Mouse (Mus musculus) mouse trophoblast stem cell (cell line): ENCODE results near the gene Cideb.
"Not testable (repeated sequence)": the region's sequence is repeated elsewhere in the genome, so short reads cannot be mapped to it uniquely, and the experiment has no call there.

Source experiments
- in situ Hi-C, 2 experiments: fragments of 300-500 bp; cut with MseI, MboI; formaldehyde crosslinking; loops; 2 replicates in 1 of 2; 3 replicates in 1 of 2; pipeline ENCODE4 v1.15.1; 2025

Gene Cideb

GRCm38 (mm10) chr14:55765696-55766095 is 7.4 kb upstream of the Cideb start, which contains the start of gene Ltb4r1:
TSS of gene Ltb4r1 (plus strand) at chr14:55765962.
- in situ Hi-C loops: no loop called here

- in situ Hi-C loops: no loop called here
These were observed 4.9 kb upstream of the Cideb start for GRCm38 (mm10) chr14:55763166-55763565.

DNA sequence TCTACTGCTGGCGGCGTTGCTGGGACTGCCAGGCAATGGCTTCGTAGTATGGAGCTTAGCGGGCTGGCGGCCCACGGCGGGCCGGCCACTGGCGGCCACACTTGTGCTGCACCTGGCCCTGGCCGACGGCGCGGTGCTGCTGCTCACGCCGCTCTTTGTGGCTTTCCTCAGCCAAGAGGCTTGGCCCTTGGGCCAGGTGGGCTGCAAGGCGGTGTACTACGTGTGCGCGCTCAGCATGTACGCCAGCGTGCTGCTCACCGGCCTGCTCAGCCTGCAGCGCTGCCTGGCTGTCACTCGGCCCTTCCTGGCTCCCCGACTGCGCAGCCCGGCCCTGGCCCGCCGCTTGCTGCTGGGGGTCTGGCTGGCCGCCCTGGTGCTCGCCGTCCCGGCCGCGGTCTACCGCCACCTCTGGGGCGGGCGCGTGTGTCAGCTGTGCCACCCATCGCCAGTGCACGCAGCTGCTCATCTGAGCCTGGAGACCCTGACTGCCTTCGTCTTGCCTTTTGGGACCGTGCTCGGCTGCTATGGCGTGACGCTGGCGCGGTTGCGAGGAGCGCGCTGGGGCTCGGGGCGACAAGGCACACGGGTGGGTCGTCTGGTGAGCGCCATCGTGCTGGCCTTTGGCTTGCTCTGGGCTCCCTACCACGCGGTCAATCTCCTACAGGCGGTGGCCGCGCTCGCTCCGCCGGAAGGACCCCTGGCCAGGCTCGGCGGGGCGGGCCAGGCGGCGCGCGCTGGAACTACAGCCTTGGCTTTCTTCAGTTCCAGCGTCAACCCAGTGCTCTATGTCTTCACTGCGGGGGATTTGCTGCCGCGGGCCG is 4.0 kb upstream of the Cideb start:
- in situ Hi-C loops: no loop called here

DNA sequence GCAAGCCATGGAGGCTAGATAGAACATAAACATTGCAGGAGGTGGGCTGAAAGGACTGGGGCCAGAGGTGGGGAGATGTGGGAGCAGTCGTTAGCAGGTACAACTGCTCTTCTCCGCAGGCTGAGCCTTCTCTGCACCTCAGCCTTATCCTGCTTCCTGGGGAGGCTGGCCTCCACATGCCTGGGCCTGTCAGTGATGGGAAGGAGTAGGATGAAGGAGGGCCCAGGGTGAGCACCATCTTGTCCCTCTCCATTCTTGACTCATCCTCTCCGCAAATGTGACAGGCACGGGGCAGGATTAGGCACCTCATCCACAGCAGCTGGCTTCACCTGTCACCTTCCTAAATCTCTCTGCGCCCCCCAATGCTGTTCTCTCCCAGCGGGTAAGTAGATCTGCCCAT is 2.9 kb upstream of the Cideb start, which contains the start of gene Ltb4r2:
Gene Ltb4r2 (plus strand): TSS at position 266 of the 400 bp plus-strand sequence.
- in situ Hi-C loops: no loop called here

GRCm38 (mm10) chr14:55760156-55760555 is 1.9 kb upstream of the Cideb start:
- in situ Hi-C loops: not testable (repeated sequence)

DNA sequence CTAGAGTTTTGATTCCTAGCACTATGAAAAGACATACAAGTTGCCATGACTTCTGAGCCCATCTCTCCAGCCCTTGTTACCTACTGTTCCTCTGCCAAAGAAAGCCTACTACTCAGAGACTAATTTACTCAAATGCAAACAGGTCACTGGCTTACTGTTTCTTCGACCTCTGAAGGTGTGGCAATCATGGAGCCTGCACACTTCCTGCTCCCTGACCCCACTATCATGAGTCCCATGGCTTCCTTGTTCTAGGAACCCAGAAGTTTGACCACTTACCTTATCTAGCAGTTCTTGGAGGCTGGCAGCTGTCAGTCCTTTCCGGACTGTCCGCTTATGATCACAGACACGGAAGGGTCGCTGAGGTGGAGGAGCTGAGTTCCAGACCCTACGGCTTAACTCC is 692 bp downstream of the Cideb start:
- in situ Hi-C loops: no loop called here

GRCm38 (mm10) chr14:55747051-55747847 is 11.0 kb downstream of the Cideb start:
- in situ Hi-C loops: no loop called here

GRCm38 (mm10) chr14:55745861-55746237 is 12.4 kb downstream of the Cideb start:
- in situ Hi-C loops: no loop called here

DNA sequence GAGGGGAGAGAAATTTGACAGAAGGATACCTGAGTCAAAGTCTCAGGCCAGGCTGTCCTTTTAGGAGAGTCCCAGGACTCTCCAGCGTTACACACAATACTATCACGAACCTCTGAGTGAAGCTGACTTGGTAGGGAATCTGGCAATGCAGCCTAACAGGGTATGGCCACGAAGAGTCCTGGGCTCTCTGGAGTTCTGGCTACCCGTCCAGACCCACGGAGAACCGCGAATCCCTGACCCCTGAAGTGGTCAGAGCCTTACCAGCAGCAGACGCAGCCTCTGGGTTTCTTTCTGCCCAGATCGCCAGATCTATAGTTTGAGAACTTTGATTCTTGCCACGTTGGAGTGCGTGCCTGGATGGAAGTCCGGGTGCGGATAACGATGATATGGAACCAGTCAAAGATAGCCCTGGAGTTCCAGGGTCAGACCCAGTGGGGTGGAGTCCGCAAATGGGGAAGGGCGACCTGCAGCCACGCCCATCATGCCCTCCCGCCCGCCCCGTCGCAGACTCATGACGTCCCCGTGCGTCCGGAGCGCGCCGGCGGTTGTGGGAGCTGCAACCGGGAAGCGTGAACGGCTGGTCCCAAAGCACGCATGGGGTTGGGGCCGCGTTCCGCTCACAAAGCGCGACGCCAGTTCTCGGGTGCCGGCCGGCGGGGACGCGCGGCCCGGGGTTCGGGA is 12.9 kb downstream of the Cideb start, which contains the start of the genes Dhrs1 and Nop9:
Gene Dhrs1 (minus strand): TSS at position 511 of the 681 bp plus-strand sequence.
Gene Nop9 (plus strand): TSS at position 514 of the 681 bp plus-strand sequence.
- in situ Hi-C loops: no loop called here

DNA sequence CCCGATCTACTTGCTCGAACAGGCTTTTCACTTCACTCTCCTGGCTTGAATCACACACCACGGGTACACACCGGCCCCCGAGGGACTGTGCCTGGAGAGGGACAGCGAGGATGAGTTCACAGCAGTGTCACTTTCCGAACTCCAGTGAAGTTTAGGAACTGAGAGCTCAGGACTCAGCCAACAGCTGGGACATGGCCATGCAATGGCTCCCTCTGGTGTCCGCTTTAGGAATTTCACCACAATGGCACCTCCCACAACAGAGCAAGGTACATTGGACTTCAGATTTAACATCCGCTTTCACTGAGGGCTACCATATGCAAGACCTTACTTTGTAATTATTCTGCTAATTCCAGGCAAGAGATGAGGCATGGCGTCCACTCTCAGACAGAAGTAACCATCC is 14.5 kb downstream of the Cideb start:
- in situ Hi-C loops: loop anchor here (5.0 kb wide), 1 partner anchor 61 kb away; the partner anchor contains the start of gene Tinf2 (in 2 of the 2)

- in situ Hi-C loops: no loop called here
These were observed 21.1 kb downstream of the Cideb start for GRCm38 (mm10) chr14:55737086-55737687.

GRCm38 (mm10) chr14:55735758-55736157 is 22.5 kb downstream of the Cideb start:
- in situ Hi-C loops: no loop called here

DNA sequence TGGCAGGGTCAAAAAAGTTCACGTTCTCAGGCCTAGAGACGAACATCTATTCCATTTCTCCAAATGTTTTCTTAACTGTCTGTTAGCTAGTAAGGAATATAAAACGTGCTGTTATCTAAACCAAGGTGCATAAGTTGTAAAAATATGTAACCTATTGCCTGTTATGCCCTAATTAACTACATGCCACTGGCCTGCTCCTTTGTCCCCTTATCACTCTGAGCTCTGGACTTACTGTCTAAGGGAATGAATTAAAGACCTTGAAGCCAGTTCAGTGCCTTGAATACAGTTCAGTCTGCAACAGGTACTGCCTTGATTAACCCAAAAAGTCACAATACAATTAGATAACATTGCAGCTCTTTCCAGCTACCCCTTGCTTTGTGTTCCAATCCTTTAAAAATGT is 22.9 kb downstream of the Cideb start:
- in situ Hi-C loops: no loop called here

GRCm38 (mm10) chr14:55734869-55735268 is 23.4 kb downstream of the Cideb start:
- in situ Hi-C loops: no loop called here

GRCm38 (mm10) chr14:55733889-55734288 is 24.4 kb downstream of the Cideb start:
- in situ Hi-C loops: no loop called here

- in situ Hi-C loops: no loop called here
These were observed 27.7 kb downstream of the Cideb start for GRCm38 (mm10) chr14:55730531-55731032.

DNA sequence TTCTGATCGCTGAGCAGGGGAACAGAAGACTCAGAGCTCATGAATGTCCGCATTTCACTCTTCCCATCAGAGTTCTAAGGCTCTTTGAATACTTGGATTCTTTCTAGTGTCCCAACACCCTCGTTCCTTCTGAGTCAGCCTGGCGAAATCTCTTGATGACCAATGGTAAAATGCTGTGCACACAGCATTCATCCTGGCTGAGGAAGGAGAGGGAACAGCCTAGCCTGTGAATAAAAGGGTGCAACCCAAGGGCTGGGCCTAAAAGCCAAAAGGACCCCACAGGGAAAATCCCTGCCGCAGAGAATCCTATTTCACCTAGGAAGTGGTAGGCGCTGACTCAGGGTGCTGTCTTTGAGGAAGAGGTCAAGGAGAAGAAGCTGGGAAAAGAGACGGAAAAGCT is 28.1 kb downstream of the Cideb start:
- in situ Hi-C loops: no loop called here

DNA sequence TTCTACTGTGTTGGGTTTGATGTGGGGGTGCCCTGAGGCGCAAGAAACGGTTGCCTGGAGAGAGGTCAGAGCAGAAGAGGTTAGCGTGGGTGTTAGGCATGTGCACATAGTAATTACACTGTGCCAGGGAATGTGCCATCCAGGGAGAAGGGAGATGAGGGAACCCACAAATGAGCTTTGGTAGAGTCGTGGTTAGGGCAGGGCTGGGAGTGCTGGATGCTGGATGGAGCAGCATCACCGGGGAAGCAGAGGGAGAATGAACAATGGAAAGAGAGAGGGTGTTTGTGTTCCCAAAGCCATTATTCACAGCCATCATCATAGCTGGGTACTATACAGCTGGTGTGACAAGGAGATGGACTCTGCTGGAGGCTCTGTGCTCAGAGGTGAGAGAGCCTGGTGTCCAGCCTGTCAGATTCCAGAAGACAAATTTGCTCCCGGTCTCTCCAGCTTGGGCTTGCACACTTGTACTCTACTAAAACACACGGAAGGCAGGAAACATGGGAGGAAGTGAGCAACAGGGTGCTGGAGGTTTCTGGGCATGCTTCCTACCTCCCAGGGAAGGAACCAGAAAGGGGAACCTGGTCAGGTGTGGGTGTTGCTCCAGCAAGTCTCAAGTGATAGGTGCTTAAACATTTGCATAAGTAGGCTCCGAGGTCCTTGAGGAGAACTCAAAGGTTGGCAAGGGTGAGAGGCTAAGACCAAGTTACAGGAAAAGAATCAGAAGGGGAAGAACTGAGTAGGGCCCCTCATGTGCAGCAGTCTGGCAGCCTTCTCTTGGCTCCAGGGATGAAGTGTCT is 30.2 kb downstream of the Cideb start:
- in situ Hi-C loops: no loop called here

DNA sequence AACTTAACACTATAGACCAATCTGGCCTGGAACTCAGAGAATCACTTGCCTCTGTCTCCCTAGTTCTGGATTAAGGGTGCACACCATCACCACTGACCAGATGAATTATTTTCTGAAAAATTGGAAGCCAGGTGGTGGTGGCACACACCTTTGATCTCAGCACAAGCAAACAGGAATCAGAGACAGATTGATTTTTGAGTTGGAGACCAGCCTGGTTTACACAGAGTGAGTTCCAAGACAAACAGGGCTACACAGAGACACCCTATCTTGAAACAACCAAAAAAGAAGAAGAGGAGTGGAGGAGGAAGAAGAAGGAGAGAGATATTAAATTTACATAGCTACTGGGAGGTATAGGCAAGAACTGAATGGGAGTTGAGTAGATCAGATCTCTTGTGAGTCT is 32.0 kb downstream of the Cideb start:
- in situ Hi-C loops: no loop called here

- in situ Hi-C loops: no loop called here
These were observed 33.8 kb downstream of the Cideb start for GRCm38 (mm10) chr14:55724411-55724871.
